Mouse (Mus musculus): ENCODE results near the gene Cd83. TPM values are rescaled to one million over a fixed set of nuclear protein-coding genes. Genes with fewer than 3 reads are reported as not detected.

The Cd83 gene
- polyA plus RNA-seq, 1 experiment from 2014 or later = 5.9 TPM

- H3K4me2 ChIP-seq = no peak overlapping the region
- no peak overlapping the region for H3K27ac ChIP-seq
- no peak for ATAC-seq (ENCODE audit: insufficient number of reproducible peaks, insufficient read depth, low FRiP score, low TSS enrichment, low read depth)
- no peaks in the 10 kb centered on the region for H3K27me3 ChIP-seq
- peaks cover 11% of the 10 kb centered on the region for H3K4me1 ChIP-seq
- no peak overlapping the region for H3K9ac ChIP-seq
- WGBS = 39% methylated on average over 4 of the region's 4 CpGs
- no peaks in the 10 kb centered on the region for H3K9me3 ChIP-seq
- H3K36me3 ChIP-seq = no peaks in the 10 kb centered on the region
- no peak overlapping the region for H3K4me3 ChIP-seq
These were observed 65.2 kb downstream of the Cd83 start for GRCm38 (mm10) chr13:43849816-43850215.

- 0 out of 2 replicates have a peak, but pooled peaks cover 2% of the 10 kb centered on the region for H3K4me1 ChIP-seq
- H3K4me2 ChIP-seq = no peak overlapping the region
- no peak overlapping the region for H3K27ac ChIP-seq
- no peak overlapping the region for H3K9ac ChIP-seq
- no peak overlapping the region for H3K4me3 ChIP-seq
- H3K27me3 ChIP-seq = no peaks in the 10 kb centered on the region
- no peaks in the 10 kb centered on the region for H3K9me3 ChIP-seq
- ATAC-seq (ENCODE audit: insufficient number of reproducible peaks, insufficient read depth, low FRiP score, low TSS enrichment, low read depth) = no peak
- 52% methylated on average over 4 of the region's 4 CpGs for WGBS
- H3K36me3 ChIP-seq = no peaks in the 10 kb centered on the region
These were observed 66.5 kb downstream of the Cd83 start for GRCm38 (mm10) chr13:43851108-43851507.

Other genes starting within 250 kb of the Cd83 start
- gene Mcur1, start 224.6 kb upstream of the Cd83 start, polyA plus RNA-seq (2015; fragmentation: Nextera tagmentation; extraction: Ambion mirVana) = 13.8 and 16.0 TPM in 2 replicates
- gene Rnf182, start 169.1 kb upstream of the Cd83 start, polyA plus RNA-seq (2015; fragmentation: Nextera tagmentation; extraction: Ambion mirVana) = 10.7 and 13.4 TPM in 2 replicates

Data from embryonic facial prominence, embryonic 13.5 days (tissue).